Mouse (Mus musculus) lung, adult 2 months (tissue): ENCODE results near the gene Necab2. TPM values are rescaled to one million over a fixed set of nuclear protein-coding genes. Genes with fewer than 3 reads are reported as not detected.

Experiments
- DNase-seq: peaks from one replicate; pipeline ENCODE4 v3.0.0; 2022
- H3K4me1 ChIP-seq: fragments of 200-500 bp; 2 replicates; pipeline ENCODE4 v1.6.1; 2011; ENCODE audit warnings: low read length; ENCODE audit not compliant: control insufficient read depth, insufficient read depth
- H3K4me3 ChIP-seq: fragments of 200-500 bp; replicated peaks from 2 replicates; pipeline ENCODE3; 2011; ENCODE audit warnings: low read depth, mild to moderate bottlenecking, control low read depth, low read length; ENCODE audit errors: extremely low read depth
- CTCF ChIP-seq: fragments of 200-500 bp; IDR thresholded peaks from 2 replicates; pipeline ENCODE4 v1.5.1; 2011; ENCODE audit warnings: mild to moderate bottlenecking, low read length, control low read depth; ENCODE audit not compliant: insufficient read depth
- POLR2A ChIP-seq: fragments of 200-500 bp; IDR thresholded peaks from 2 replicates; pipeline ENCODE4 v1.6.1; 2011; ENCODE audit warnings: low read depth, mild to moderate bottlenecking, control low read depth, low read length, borderline replicate concordance; ENCODE audit errors: extremely low read depth
- WGBS: fragments of 180-500 bp; shearing (Covaris S2); methylation state at CpG from one replicate; pipeline ENCODE4 v1.1.7; 2018; 5-methylcytosine and 5-hydroxymethylcytosine counted together
- polyA plus RNA-seq: library from polyadenylated mRNA; depleted of rRNA; stranded (reverse); fragments of >200 nt; gene quantifications from 2 replicates; pipeline ENCODE4 v1.2.3, GENCODE M21; 2012

Necab2 gene
- polyA plus RNA-seq, 1 experiment: 1.0 TPM

- H3K4me1 ChIP-seq: peaks cover 12% of the 10 kb centered on the region
Observed at GRCm38 (mm10) chr8:119442013-119442412, 4.5 kb upstream of the Necab2 start.

GRCm38 (mm10) chr8:119442970-119443369 is 3.5 kb upstream of the Necab2 start:
- DNase-seq: no peak
- Histone ChIP-seq H3K4me3 (no peak overlapping the region), H3K4me1 (peaks cover 12% of the 10 kb centered on the region)
- TF ChIP-seq CTCF (no peak), POLR2A (no peak)
- 99% methylated on average over 8 of the region's 8 CpGs for WGBS

More at GRCm38 (mm10) chr8:119442013-119442412, 4.5 kb upstream of the Necab2 start:
- WGBS: 46% methylated on average over 5 of the region's 5 CpGs
- no peak for TF ChIP-seq POLR2A
- H3K4me3 ChIP-seq: no peak overlapping the region
- no peak for DNase-seq

- Histone ChIP-seq H3K4me3 (no peak overlapping the region), H3K4me1 (peaks cover 4% of the 10 kb centered on the region; the same call in 1 of the 2 replicates)
- no peak for DNase-seq
- no peak for TF ChIP-seq CTCF
- no peak for TF ChIP-seq POLR2A
- 8% methylated on average over 77 of the region's 80 CpGs for WGBS
Observed at GRCm38 (mm10) chr8:119446990-119447780, 666 bp downstream of the Necab2 start.

GRCm38 (mm10) chr8:119447781-119448170 is 1.3 kb downstream of the Necab2 start:
- Histone ChIP-seq H3K4me1 (peaks cover 4% of the 10 kb centered on the region; the same call in 1 of the 2 replicates), H3K4me3 (no peak overlapping the region)
- DNase-seq: no peak
- TF ChIP-seq POLR2A (no peak), CTCF (no peak)
- 5% methylated on average over 17 of the region's 17 CpGs for WGBS

- no peak for TF ChIP-seq POLR2A
- TF ChIP-seq CTCF: no peak
- no peak for DNase-seq
- no peak overlapping the region for H3K4me3 ChIP-seq
- peaks cover 4% of the 10 kb centered on the region; the same call in 1 of the 2 replicates for H3K4me1 ChIP-seq
- WGBS: 78% methylated on average over 12 of the region's 12 CpGs
Observed at GRCm38 (mm10) chr8:119449627-119450026, 3.1 kb downstream of the Necab2 start.

- TF ChIP-seq POLR2A (no peak), CTCF (no peak)
- DNase-seq: no peak
- H3K4me3 ChIP-seq: no peak overlapping the region
- H3K4me1 ChIP-seq: peaks cover 4% of the 10 kb centered on the region; the same call in 1 of the 2 replicates
- 91% methylated on average over 4 of the region's 4 CpGs for WGBS
Observed at GRCm38 (mm10) chr8:119451131-119451530, 4.6 kb downstream of the Necab2 start.

GRCm38 (mm10) chr8:119452919-119453318 is 6.4 kb downstream of the Necab2 start:
- no peak for DNase-seq
- WGBS: 83% methylated on average over 5 of the region's 5 CpGs
- H3K4me3 ChIP-seq: no peak overlapping the region
- TF ChIP-seq POLR2A (no peak), CTCF (no peak)
- no peaks in the 10 kb centered on the region for H3K4me1 ChIP-seq

GRCm38 (mm10) chr8:119456045-119456444 is 9.5 kb downstream of the Necab2 start:
- 85% methylated on average over 5 of the region's 5 CpGs for WGBS
- no peak for DNase-seq

GRCm38 (mm10) chr8:119459724-119460123 is 13.2 kb downstream of the Necab2 start:
- Histone ChIP-seq H3K4me3 (no peak overlapping the region), H3K4me1 (no peaks in the 10 kb centered on the region)
- no peak for TF ChIP-seq CTCF
- TF ChIP-seq POLR2A: no peak
- DNase-seq: no peak
- 33% methylated on average over 16 of the region's 16 CpGs for whole genome bisulfite sequencing

More at GRCm38 (mm10) chr8:119456045-119456444, 9.5 kb downstream of the Necab2 start:
- H3K4me1 ChIP-seq: no peaks in the 10 kb centered on the region
- no peak for TF ChIP-seq POLR2A
- TF ChIP-seq CTCF: no peak
- H3K4me3 ChIP-seq: no peak overlapping the region

GRCm38 (mm10) chr8:119461356-119461755 is 14.8 kb downstream of the Necab2 start:
- 59% methylated on average over 9 of the region's 9 CpGs for WGBS
- Histone ChIP-seq H3K4me3 (no peak overlapping the region), H3K4me1 (no peaks in the 10 kb centered on the region)
- DNase-seq: no peak
- TF ChIP-seq POLR2A (no peak), CTCF (no peak)
